Mouse (Mus musculus): ENCODE results near the gene Gltp. TPM values are rescaled to one million over a fixed set of nuclear protein-coding genes. Genes with fewer than 3 reads are reported as not detected.

The Gltp gene
- polyA plus RNA-seq, 1 experiment from 2014 or later: 86.0 TPM

- H3K4me1 ChIP-seq (ENCODE audit: insufficient read depth, low read length): peaks cover 53% of the 10 kb centered on the region
- H3K36me3 ChIP-seq (ENCODE audit: insufficient read depth, low read length): no peaks in the 10 kb centered on the region
- H3K4me2 ChIP-seq (replicated peaks; ENCODE audit: low read depth, low read length): peak overlapping the region; percentile 17
- 17% methylated on average over 14 of the region's 14 CpGs for WGBS
- no peaks in the 10 kb centered on the region for H3K9me3 ChIP-seq (ENCODE audit: low read length)
- 0 out of 2 replicates have a peak overlapping the region, but pooled peaks have one; percentile 41 for H3K27ac ChIP-seq (ENCODE audit: low read length)
- peak overlapping the region; percentile 37 for H3K9ac ChIP-seq (replicated peaks; ENCODE audit: low read length)
- H3K4me3 ChIP-seq (ENCODE audit: low read length): no peak overlapping the region
- no peaks in the 10 kb centered on the region for H3K27me3 ChIP-seq (ENCODE audit: insufficient read depth, low read length)
- no peak for ATAC-seq (ENCODE audit: low FRiP score, low TSS enrichment)
Measured at GRCm38 (mm10) chr5:114651002-114651401, 39.8 kb downstream of the Gltp start.

- ATAC-seq (ENCODE audit: low FRiP score, low TSS enrichment): no peak
- H3K9ac ChIP-seq (replicated peaks; ENCODE audit: low read length): no peak overlapping the region
- no peaks in the 10 kb centered on the region for H3K36me3 ChIP-seq (ENCODE audit: insufficient read depth, low read length)
- no peaks in the 10 kb centered on the region for H3K9me3 ChIP-seq (ENCODE audit: low read length)
- H3K27me3 ChIP-seq (ENCODE audit: insufficient read depth, low read length): no peaks in the 10 kb centered on the region
- H3K4me1 ChIP-seq (ENCODE audit: insufficient read depth, low read length): peaks cover 45% of the 10 kb centered on the region
- no peak overlapping the region for H3K4me2 ChIP-seq (replicated peaks; ENCODE audit: low read depth, low read length)
- no peak overlapping the region for H3K4me3 ChIP-seq (ENCODE audit: low read length)
- peak overlapping the region; percentile 63 for H3K27ac ChIP-seq (ENCODE audit: low read length)
- WGBS: 58% methylated on average over 11 of the region's 11 CpGs
Measured at GRCm38 (mm10) chr5:114648728-114649311, 42.0 kb downstream of the Gltp start.

- 2% methylated on average over 27 of the region's 27 CpGs for WGBS
- Histone ChIP-seq H3K27ac (ENCODE audit: low read length) (peak overlapping the region; percentile 71), H3K4me3 (ENCODE audit: low read length) (peak overlapping the region; percentile 39), H3K4me1 (ENCODE audit: insufficient read depth, low read length) (peaks cover 45% of the 10 kb centered on the region), H3K9me3 (ENCODE audit: low read length) (no peaks in the 10 kb centered on the region), H3K36me3 (ENCODE audit: insufficient read depth, low read length) (no peaks in the 10 kb centered on the region), H3K27me3 (ENCODE audit: insufficient read depth, low read length) (no peaks in the 10 kb centered on the region), H3K9ac (replicated peaks; ENCODE audit: low read length) (peak overlapping the region; percentile 52), H3K4me2 (replicated peaks; ENCODE audit: low read depth, low read length) (peak overlapping the region; percentile 63)
- ATAC-seq (ENCODE audit: low FRiP score, low TSS enrichment): peak; percentile 56
Measured at GRCm38 (mm10) chr5:114647211-114647974, 43.4 kb downstream of the Gltp start.

- WGBS: 86% methylated on average over 5 of the region's 5 CpGs
- Histone ChIP-seq H3K27ac (ENCODE audit: low read length) (no peak overlapping the region), H3K9ac (replicated peaks; ENCODE audit: low read length) (no peak overlapping the region), H3K4me1 (ENCODE audit: insufficient read depth, low read length) (peaks cover 31% of the 10 kb centered on the region), H3K36me3 (ENCODE audit: insufficient read depth, low read length) (no peaks in the 10 kb centered on the region), H3K4me3 (ENCODE audit: low read length) (no peak overlapping the region), H3K4me2 (replicated peaks; ENCODE audit: low read depth, low read length) (no peak overlapping the region), H3K27me3 (ENCODE audit: insufficient read depth, low read length) (no peaks in the 10 kb centered on the region), H3K9me3 (ENCODE audit: low read length) (no peaks in the 10 kb centered on the region)
- no peak for ATAC-seq (ENCODE audit: low FRiP score, low TSS enrichment)
Measured at GRCm38 (mm10) chr5:114645916-114646315, 44.9 kb downstream of the Gltp start.

GRCm38 (mm10) chr5:114644918-114645317, 45.9 kb downstream of the Gltp start:
- ATAC-seq (ENCODE audit: low FRiP score, low TSS enrichment): no peak
- 44% methylated on average over 6 of the region's 6 CpGs for WGBS
- H3K9me3 ChIP-seq (ENCODE audit: low read length): no peaks in the 10 kb centered on the region
- H3K4me3 ChIP-seq (ENCODE audit: low read length): no peak overlapping the region
- no peak overlapping the region for H3K9ac ChIP-seq (replicated peaks; ENCODE audit: low read length)
- no peak overlapping the region for H3K27ac ChIP-seq (ENCODE audit: low read length)
- no peaks in the 10 kb centered on the region for H3K36me3 ChIP-seq (ENCODE audit: insufficient read depth, low read length)
- H3K4me1 ChIP-seq (ENCODE audit: insufficient read depth, low read length): peaks cover 28% of the 10 kb centered on the region
- no peak overlapping the region for H3K4me2 ChIP-seq (replicated peaks; ENCODE audit: low read depth, low read length)
- H3K27me3 ChIP-seq (ENCODE audit: insufficient read depth, low read length): no peaks in the 10 kb centered on the region

GRCm38 (mm10) chr5:114640809-114641208, 50.0 kb downstream of the Gltp start:
- Histone ChIP-seq H3K4me2 (replicated peaks; ENCODE audit: low read depth, low read length) (no peak overlapping the region), H3K27ac (ENCODE audit: low read length) (no peak overlapping the region), H3K9ac (replicated peaks; ENCODE audit: low read length) (no peak overlapping the region), H3K9me3 (ENCODE audit: low read length) (no peaks in the 10 kb centered on the region), H3K36me3 (ENCODE audit: insufficient read depth, low read length) (no peaks in the 10 kb centered on the region), H3K4me1 (ENCODE audit: insufficient read depth, low read length) (peaks cover 9% of the 10 kb centered on the region), H3K4me3 (ENCODE audit: low read length) (no peak overlapping the region), H3K27me3 (ENCODE audit: insufficient read depth, low read length) (peaks cover 7% of the 10 kb centered on the region)
- 80% methylated on average over 10 of the region's 10 CpGs for WGBS
- ATAC-seq (ENCODE audit: low FRiP score, low TSS enrichment): no peak

GRCm38 (mm10) chr5:114639645-114639957, 51.2 kb downstream of the Gltp start:
- peaks cover 9% of the 10 kb centered on the region for H3K4me1 ChIP-seq (ENCODE audit: insufficient read depth, low read length)
- 22% methylated on average over 7 of the region's 7 CpGs for WGBS
- no peaks in the 10 kb centered on the region for H3K9me3 ChIP-seq (ENCODE audit: low read length)
- H3K36me3 ChIP-seq (ENCODE audit: insufficient read depth, low read length): no peaks in the 10 kb centered on the region
- 0 out of 2 replicates have a peak overlapping the region, but pooled peaks have one; percentile 10 for H3K4me3 ChIP-seq (ENCODE audit: low read length)
- H3K4me2 ChIP-seq (replicated peaks; ENCODE audit: low read depth, low read length): peak overlapping the region; percentile 45
- H3K27ac ChIP-seq (ENCODE audit: low read length): no peak overlapping the region
- H3K9ac ChIP-seq (replicated peaks; ENCODE audit: low read length): no peak overlapping the region
- peaks cover 7% of the 10 kb centered on the region for H3K27me3 ChIP-seq (ENCODE audit: insufficient read depth, low read length)
- ATAC-seq (ENCODE audit: low FRiP score, low TSS enrichment): peak; percentile 64

- no peaks in the 10 kb centered on the region for H3K36me3 ChIP-seq (ENCODE audit: insufficient read depth, low read length)
- peak overlapping the region; percentile 51; the same call in 1 of the 2 replicates for H3K9ac ChIP-seq (replicated peaks; ENCODE audit: low read length)
- H3K4me3 ChIP-seq (ENCODE audit: low read length): 0 out of 2 replicates have a peak overlapping the region, but pooled peaks have one; percentile 16
- WGBS: 13% methylated on average over 22 of the region's 22 CpGs
- H3K4me2 ChIP-seq (replicated peaks; ENCODE audit: low read depth, low read length): peak overlapping the region; percentile 45
- peaks cover 7% of the 10 kb centered on the region for H3K27me3 ChIP-seq (ENCODE audit: insufficient read depth, low read length)
- ATAC-seq (ENCODE audit: low FRiP score, low TSS enrichment): peak; percentile 79
- peaks cover 9% of the 10 kb centered on the region for H3K4me1 ChIP-seq (ENCODE audit: insufficient read depth, low read length)
- no peaks in the 10 kb centered on the region for H3K9me3 ChIP-seq (ENCODE audit: low read length)
- no peak overlapping the region for H3K27ac ChIP-seq (ENCODE audit: low read length)
Measured at GRCm38 (mm10) chr5:114638769-114639644, 51.8 kb downstream of the Gltp start.

- no peak for ATAC-seq (ENCODE audit: low FRiP score, low TSS enrichment)
- peaks cover 9% of the 10 kb centered on the region for H3K4me1 ChIP-seq (ENCODE audit: insufficient read depth, low read length)
- peaks cover 7% of the 10 kb centered on the region for H3K27me3 ChIP-seq (ENCODE audit: insufficient read depth, low read length)
- H3K4me2 ChIP-seq (replicated peaks; ENCODE audit: low read depth, low read length): no peak overlapping the region
- no peak overlapping the region for H3K27ac ChIP-seq (ENCODE audit: low read length)
- no peaks in the 10 kb centered on the region for H3K9me3 ChIP-seq (ENCODE audit: low read length)
- no peak overlapping the region for H3K9ac ChIP-seq (replicated peaks; ENCODE audit: low read length)
- H3K36me3 ChIP-seq (ENCODE audit: insufficient read depth, low read length): no peaks in the 10 kb centered on the region
- 78% methylated on average over 25 of the region's 25 CpGs for WGBS
- H3K4me3 ChIP-seq (ENCODE audit: low read length): no peak overlapping the region
Measured at GRCm38 (mm10) chr5:114636091-114636490, 54.7 kb downstream of the Gltp start.
